Mouse (Mus musculus): ENCODE measurements around the gene Trmt5. TPM values are rescaled to one million over a fixed set of nuclear protein-coding genes. Genes with fewer than 3 reads are reported as not detected.

Gene Trmt5
- polyA plus RNA-seq, 1 experiment from 2014 or later, result 20.9 TPM

- no peak for DNase-seq (ENCODE audit: low spot score)
These were observed 11.6 kb downstream of the Trmt5 start for GRCm38 (mm10) chr12:73274921-73275320.

- no peak for DNase-seq (ENCODE audit: low spot score)
These were observed 16.6 kb downstream of the Trmt5 start for GRCm38 (mm10) chr12:73269933-73270332.

GRCm38 (mm10) chr12:73269531-73269930, 17.0 kb downstream of the Trmt5 start:
- DNase-seq (ENCODE audit: low spot score), result no peak

- no peak for DNase-seq (ENCODE audit: low spot score)
These were observed 18.0 kb downstream of the Trmt5 start for GRCm38 (mm10) chr12:73268497-73268896.

- DNase-seq (ENCODE audit: low spot score), result no peak
These were observed 19.9 kb downstream of the Trmt5 start for GRCm38 (mm10) chr12:73266597-73266996.

GRCm38 (mm10) chr12:73265381-73265978, 21.0 kb downstream of the Trmt5 start:
- DNase-seq (ENCODE audit: low spot score), result no peak

GRCm38 (mm10) chr12:73260339-73260738, 26.2 kb downstream of the Trmt5 start:
- no peak for DNase-seq (ENCODE audit: low spot score)

- DNase-seq (ENCODE audit: low spot score), result no peak
These were observed 27.2 kb downstream of the Trmt5 start for GRCm38 (mm10) chr12:73259269-73259668.

GRCm38 (mm10) chr12:73255006-73255405, 31.5 kb downstream of the Trmt5 start:
- no peak for DNase-seq (ENCODE audit: low spot score)

- no peak for DNase-seq (ENCODE audit: low spot score)
These were observed 40.8 kb downstream of the Trmt5 start for GRCm38 (mm10) chr12:73245687-73246086.

GRCm38 (mm10) chr12:73241960-73242359, 44.5 kb downstream of the Trmt5 start:
- peak; percentile 5 for DNase-seq (ENCODE audit: low spot score)

GRCm38 (mm10) chr12:73232586-73232985, 53.9 kb downstream of the Trmt5 start:
- DNase-seq (ENCODE audit: low spot score), result no peak

GRCm38 (mm10) chr12:73231552-73231951, 55.0 kb downstream of the Trmt5 start:
- no peak for DNase-seq (ENCODE audit: low spot score)

GRCm38 (mm10) chr12:73230196-73230595, 56.3 kb downstream of the Trmt5 start:
- no peak for DNase-seq (ENCODE audit: low spot score)

Other genes with a start within 250 kb of the Trmt5 start
- gene Six1, start 232.8 kb downstream of the Trmt5 start, polyA plus RNA-seq (2015; fragmentation: Nextera tagmentation; extraction: Ambion mirVana), result 11.2 and 13.3 TPM in 2 replicates
- gene Six4, start 173.3 kb downstream of the Trmt5 start, polyA plus RNA-seq (2015; fragmentation: Nextera tagmentation; extraction: Ambion mirVana), result 1.8 TPM in 2 replicates
- gene Mnat1, start 163.0 kb downstream of the Trmt5 start, polyA plus RNA-seq (2015; fragmentation: Nextera tagmentation; extraction: Ambion mirVana), result 37.2 and 37.5 TPM in 2 replicates
- 5.7 and 9.3 TPM in 2 replicates for gene Slc38a6, start 69 bp upstream of the Trmt5 start, polyA plus RNA-seq (2015; fragmentation: Nextera tagmentation; extraction: Ambion mirVana)

Measured in thymus, postnatal 0 days (tissue).